In the genomic region with DNA sequence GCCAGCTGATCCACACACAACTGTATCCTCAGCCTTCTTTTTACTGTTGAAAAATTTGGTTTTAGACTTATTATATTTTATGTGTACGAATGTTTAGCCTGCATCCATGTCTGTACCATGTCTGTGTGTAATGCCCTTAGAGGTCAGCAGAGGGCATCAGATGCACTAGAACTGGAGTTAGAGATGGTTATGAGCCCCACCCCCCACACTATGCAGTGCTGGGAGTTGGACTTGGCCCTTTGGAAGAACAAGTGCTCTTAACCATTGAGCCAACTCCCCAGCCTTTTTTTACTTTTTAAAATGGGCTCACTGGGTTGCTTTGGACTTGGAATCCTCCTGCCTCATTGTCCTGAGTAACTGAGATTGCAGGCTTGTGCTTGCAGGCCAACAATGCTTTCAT, we compare ENCODE assay signal across 13 mouse cellular contexts. TPM values are rescaled to one million over a fixed set of nuclear protein-coding genes. Genes with fewer than 3 reads are reported as not detected.
DNase-seq lines count a peak whose midpoint lies in the region; ATAC-seq and TF ChIP-seq lines count a peak whose summit lies in the region.
"Had no signal": no experiment of that assay in that cellular context is flagged by ENCODE, and none has a peak within 500 bp of the region (broad histone marks: within the 10 kb centered on the region; RNA-seq: fewer than 3 reads in every experiment).

No protein-coding gene starts in this region.

- H3K27ac ChIP-seq in MEL (ENCODE audit: control insufficient read depth, low read depth, low read length): no peak overlapping the region

- TF ChIP-seq POLR2A in MEL (IDR thresholded peaks at IDR 0.05; ENCODE audit: control insufficient read depth in 1 of 2, insufficient read depth in 1 of 2, low read depth in 1 of 2, low read length in 2 of 2, poor library complexity in 1 of 2): no peak

- H3K36me3 ChIP-seq in MEL (ENCODE audit: control insufficient read depth in 1 of 2, insufficient read depth in 2 of 2, low read length in 2 of 2): peaks cover 15 to 23% of the 10 kb centered on the region in 2 experiments

- no peak for TF ChIP-seq EP300 in MEL (IDR thresholded peaks at IDR 0.05; ENCODE audit: low read depth in 1 of 2, low read length in 2 of 2)

- no peak overlapping the region for H3K9ac ChIP-seq in MEL (ENCODE audit: control insufficient read depth, low read depth, low read length, poor library complexity, severe bottlenecking)

- no peak for ATAC-seq in CD4-positive, CD25-positive, alpha-beta regulatory T cell, adult 4 months
- no peak for ATAC-seq in erythroid progenitor cell, adult 5-6 weeks (replicated peaks; ENCODE audit: low FRiP score, poor library complexity, severe bottlenecking)

- peak; percentile 28 for DNase-seq in CD4-positive, CD25-positive, alpha-beta regulatory T cell, adult 2 months (ENCODE audit: low read depth, low spot score)
- DNase-seq in kidney, postnatal 36 days: peak; percentile 10 to 50
- no peak for DNase-seq in kidney, adult 18-20 months
- peak; percentile 67 for DNase-seq in MEL (ENCODE audit: low read depth, low spot score)
- peak; percentile 17 for DNase-seq in retina, embryonic 14.5 days (ENCODE audit: low spot score)
- no peak for DNase-seq in cerebellum, postnatal 36 days
- DNase-seq: adrenal gland, postnatal 25 days; layer of hippocampus, postnatal 36 days; lung, adult 2 months had no signal

- peak; percentile 17 for TF ChIP-seq RAD21 in MEL (IDR thresholded peaks at IDR 0.05; ENCODE audit: low read depth, low read length)

- peaks cover 42% of the 10 kb centered on the region for H3K79me2 ChIP-seq in MEL (ENCODE audit: control insufficient read depth, insufficient read depth, low read length, poor library complexity)

- no peaks in the 10 kb centered on the region for H3K27me3 ChIP-seq in MEL (ENCODE audit: control insufficient read depth in 1 of 2, insufficient read depth in 2 of 2, low read length in 2 of 2)

- peak; percentile 31 to 63 (median 62); a peak in 5 of 6 replicates for TF ChIP-seq CTCF in MEL (IDR thresholded peaks at IDR 0.05 in 2 of 3, conservative IDR thresholded peaks at IDR 0.05 in 1 of 3; ENCODE audit: control insufficient read depth in 1 of 3, insufficient read depth in 1 of 3, low read depth in 2 of 3, low read length in 3 of 3, poor library complexity in 1 of 3, severe bottlenecking in 1 of 3)

- no peaks in the 10 kb centered on the region for H3K9me3 ChIP-seq in MEL (replicated peaks; ENCODE audit: insufficient read depth, low read length)

- H3K4me1 ChIP-seq in MEL (ENCODE audit: control insufficient read depth in 1 of 2, insufficient read depth in 2 of 2, low read length in 2 of 2): peaks cover 6 to 8% of the 10 kb centered on the region in 2 experiments

- H3K4me3 ChIP-seq in MEL (ENCODE audit: control insufficient read depth in 1 of 2, insufficient read depth in 1 of 2, low read depth in 2 of 2, low read length in 2 of 2): no peak overlapping the region
- H3K4me3 ChIP-seq: myocyte had no signal

TF ChIP-seq in MEL, 35 proteins besides CTCF, POLR2A, EP300 and RAD21:
- TF ChIP-seq POLR2AphosphoS2 (IDR thresholded peaks at IDR 0.05; ENCODE audit: low read length): no peak
- no peak for TF ChIP-seq SIN3A (IDR thresholded peaks at IDR 0.05; ENCODE audit: low read length)
- peak; percentile 51 for TF ChIP-seq SMC3 (IDR thresholded peaks at IDR 0.05; ENCODE audit: low read depth, low read length)

RNA-seq across cellular contexts. Expression of a gene that starts 15.3 kb away (rescaled TPM):
- polyA plus RNA-seq in CD4-positive, CD25-positive, alpha-beta regulatory T cell, adult 4 months (2017; shearing (Covaris generic)): 10 to 100 TPM; 16.8 to 20.6 TPM
- total RNA-seq in MEL (2012; rRNA removed): 76.3 and 88.0 TPM in 2 replicates
- 100 to 1,000 TPM in 1 of 2 experiments, 10 to 100 TPM in 1; 43.4 to 101 TPM for polyA plus RNA-seq in MEL (2012; ENCODE audit: insufficient read depth in 1 of 2, insufficient read length in 2 of 2, low read depth in 1 of 2, low replicate concordance in 2 of 2, missing spikeins in 1 of 2)
- 11.3 and 18.7 TPM in 2 replicates for total RNA-seq in erythroid progenitor cell, adult 5-6 weeks (2015; ENCODE audit: low replicate concordance)
- 16.9 and 46.8 TPM in 2 replicates for total RNA-seq in erythroid progenitor cell, adult 5-6 weeks (2017; ENCODE audit: low replicate concordance)

RNA-seq across cellular contexts. Expression of a gene that starts 33.5 kb away (rescaled TPM):
- 1 to 10 TPM; 3.0 to 4.2 TPM for polyA plus RNA-seq in CD4-positive, CD25-positive, alpha-beta regulatory T cell, adult 4 months (2017; shearing (Covaris generic))
- total RNA-seq in MEL (2012; rRNA removed): not detected in 2 replicates
- polyA plus RNA-seq in MEL (2012; ENCODE audit: insufficient read depth in 1 of 2, insufficient read length in 2 of 2, low read depth in 1 of 2, low replicate concordance in 2 of 2, missing spikeins in 1 of 2): not detected
- total RNA-seq in erythroid progenitor cell, adult 5-6 weeks (2015; ENCODE audit: low replicate concordance): not detected in 2 replicates
- not detected in 2 replicates for total RNA-seq in erythroid progenitor cell, adult 5-6 weeks (2017; ENCODE audit: low replicate concordance)
- total RNA-seq: hematopoietic stem cell, adult 5-6 weeks had no signal

RNA-seq across cellular contexts. Expression of a gene that starts 42.1 kb away (rescaled TPM):
- polyA plus RNA-seq in CD4-positive, CD25-positive, alpha-beta regulatory T cell, adult 4 months (2017; shearing (Covaris generic)): not detected
- 1.2 and 1.7 TPM in 2 replicates for total RNA-seq in MEL (2012; rRNA removed)
- polyA plus RNA-seq in MEL (2012; ENCODE audit: insufficient read depth in 1 of 2, insufficient read length in 2 of 2, low read depth in 1 of 2, low replicate concordance in 2 of 2, missing spikeins in 1 of 2): 1 to 10 TPM in 1 of 2 experiments, not detected in 1; 2.7 TPM
- total RNA-seq in erythroid progenitor cell, adult 5-6 weeks (2015; ENCODE audit: low replicate concordance): not detected in 2 replicates
- not detected in 2 replicates for total RNA-seq in erythroid progenitor cell, adult 5-6 weeks (2017; ENCODE audit: low replicate concordance)
- total RNA-seq: adrenal gland, postnatal 25 days; hematopoietic stem cell, adult 5-6 weeks; layer of hippocampus, postnatal 36 days had no signal

Comparison
In these comparisons a context has a peak if more than half of its experiments do, and no peak if none do; other contexts are left out.
1. DNase-seq: peak in CD4-positive, CD25-positive, alpha-beta regulatory T cell, adult 2 months (single experiment), kidney, postnatal 36 days (2 of 2), MEL (single experiment) and retina, embryonic 14.5 days (single experiment); none in kidney, adult 18-20 months (single experiment) and cerebellum, postnatal 36 days (0 of 2).